Mouse (Mus musculus): ENCODE measurements at regions not wholly inside any gene's neighbourhood (a gene's known extent, or its start where the extent isn't known, plus 50 kb on each side); places are given as distances from the start of the nearest gene placed in this dataset.

- H3K4me3 ChIP-seq, result no peak overlapping the region
- WGBS, result 24% methylated on average over 17 of the region's 17 CpGs
- H3K4me1 ChIP-seq (replicated peaks), result peaks cover 77% of the 10 kb centered on the region
- no peak overlapping the region for H3K9ac ChIP-seq
- H3K27ac ChIP-seq, result no peak overlapping the region
- H3K36me3 ChIP-seq, result 0 out of 2 replicates have a peak, but pooled peaks cover 3% of the 10 kb centered on the region
- peaks cover 56% of the 10 kb centered on the region for H3K27me3 ChIP-seq
- H3K4me2 ChIP-seq, result peak overlapping the region; percentile 26
- H3K9me3 ChIP-seq, result no peaks in the 10 kb centered on the region
- no peak for ATAC-seq (ENCODE audit: low FRiP score)
These were observed 69.3 kb upstream of the Nkd1 start for GRCm38 (mm10) chr8:88451658-88452500.

- Histone ChIP-seq H3K27me3 (peaks cover 56% of the 10 kb centered on the region), H3K27ac (no peak overlapping the region), H3K4me1 (replicated peaks) (peaks cover 71% of the 10 kb centered on the region), H3K4me3 (no peak overlapping the region), H3K4me2 (no peak overlapping the region), H3K9me3 (no peaks in the 10 kb centered on the region), H3K36me3 (0 out of 2 replicates have a peak, but pooled peaks cover 3% of the 10 kb centered on the region), H3K9ac (no peak overlapping the region)
- WGBS, result 76% methylated on average over 6 of the region's 6 CpGs
- no peak for ATAC-seq (ENCODE audit: low FRiP score)
These were observed 68.7 kb upstream of the Nkd1 start for GRCm38 (mm10) chr8:88452501-88452847.

GRCm38 (mm10) chr8:88454048-88454696, 67.0 kb upstream of the Nkd1 start:
- peak; percentile 76 for ATAC-seq (ENCODE audit: low FRiP score)
- peak overlapping the region; percentile 84 for H3K9ac ChIP-seq
- peaks cover 54% of the 10 kb centered on the region for H3K27me3 ChIP-seq
- 0 out of 2 replicates have a peak, but pooled peaks cover 3% of the 10 kb centered on the region for H3K36me3 ChIP-seq
- peak overlapping the region; percentile 73 for H3K27ac ChIP-seq
- no peaks in the 10 kb centered on the region for H3K9me3 ChIP-seq
- under 1% methylated on average over 73 of the region's 75 CpGs for WGBS
- H3K4me2 ChIP-seq, result peak overlapping the region; percentile 92
- peaks cover 55% of the 10 kb centered on the region for H3K4me1 ChIP-seq (replicated peaks)
- peak overlapping the region; percentile 57 for H3K4me3 ChIP-seq

GRCm38 (mm10) chr8:88454906-88455305, 66.2 kb upstream of the Nkd1 start:
- H3K4me2 ChIP-seq, result peak overlapping the region; percentile 92
- H3K27me3 ChIP-seq, result peaks cover 46% of the 10 kb centered on the region
- 0 out of 2 replicates have a peak, but pooled peaks cover 3% of the 10 kb centered on the region for H3K36me3 ChIP-seq
- 6% methylated on average over 4 of the region's 4 CpGs for WGBS
- peak overlapping the region; percentile 57 for H3K4me3 ChIP-seq
- H3K4me1 ChIP-seq (replicated peaks), result peaks cover 48% of the 10 kb centered on the region
- peak overlapping the region; percentile 73 for H3K27ac ChIP-seq
- H3K9me3 ChIP-seq, result peaks cover 6% of the 10 kb centered on the region; the same call in 1 of the 2 replicates
- peak overlapping the region; percentile 84; the same call in 1 of the 2 replicates for H3K9ac ChIP-seq
- no peak for ATAC-seq (ENCODE audit: low FRiP score)

GRCm38 (mm10) chr8:88455434-88456020, 65.6 kb upstream of the Nkd1 start:
- no peak for ATAC-seq (ENCODE audit: low FRiP score)
- H3K9ac ChIP-seq, result peak overlapping the region; percentile 66
- H3K4me3 ChIP-seq, result peak overlapping the region; percentile 23
- WGBS, result 8% methylated on average over 28 of the region's 28 CpGs
- peaks cover 40% of the 10 kb centered on the region for H3K27me3 ChIP-seq
- peak overlapping the region; percentile 92 for H3K4me2 ChIP-seq
- peaks cover 43% of the 10 kb centered on the region for H3K4me1 ChIP-seq (replicated peaks)
- 0 out of 2 replicates have a peak, but pooled peaks cover 3% of the 10 kb centered on the region for H3K36me3 ChIP-seq
- H3K9me3 ChIP-seq, result peaks cover 6% of the 10 kb centered on the region
- H3K27ac ChIP-seq, result peak overlapping the region; percentile 73; the same call in 1 of the 2 replicates

GRCm38 (mm10) chr8:88459197-88459596, 62.0 kb upstream of the Nkd1 start:
- no peak overlapping the region for H3K27ac ChIP-seq
- H3K4me1 ChIP-seq (replicated peaks), result peaks cover 15% of the 10 kb centered on the region
- H3K4me3 ChIP-seq, result no peak overlapping the region
- no peak overlapping the region for H3K9ac ChIP-seq
- H3K36me3 ChIP-seq, result 0 out of 2 replicates have a peak, but pooled peaks cover 3% of the 10 kb centered on the region
- no peak for ATAC-seq (ENCODE audit: low FRiP score)
- no peak overlapping the region for H3K4me2 ChIP-seq
- WGBS, result 84% methylated on average over 2 of the region's 2 CpGs
- peaks cover 12% of the 10 kb centered on the region for H3K9me3 ChIP-seq
- peaks cover 9% of the 10 kb centered on the region for H3K27me3 ChIP-seq

- Histone ChIP-seq H3K4me2 (no peak overlapping the region), H3K4me3 (no peak overlapping the region), H3K27ac (no peak overlapping the region), H3K4me1 (replicated peaks) (no peaks in the 10 kb centered on the region), H3K9ac (no peak overlapping the region), H3K36me3 (no peaks in the 10 kb centered on the region), H3K27me3 (no peaks in the 10 kb centered on the region), H3K9me3 (no peaks in the 10 kb centered on the region)
- ATAC-seq (ENCODE audit: low FRiP score), result no peak
- WGBS, result 66% methylated on average over 3 of the region's 3 CpGs
These were observed 53.4 kb upstream of the Nkd1 start for GRCm38 (mm10) chr8:88467756-88468155.

- H3K4me2 ChIP-seq, result no peak overlapping the region
- H3K27me3 ChIP-seq, result no peaks in the 10 kb centered on the region
- no peak overlapping the region for H3K4me3 ChIP-seq
- ATAC-seq (ENCODE audit: low FRiP score), result no peak
- no peak overlapping the region for H3K9ac ChIP-seq
- H3K36me3 ChIP-seq, result no peaks in the 10 kb centered on the region
- WGBS, result 50% methylated on average over 8 of the region's 8 CpGs
- no peak overlapping the region for H3K27ac ChIP-seq
- H3K9me3 ChIP-seq, result no peaks in the 10 kb centered on the region
- no peaks in the 10 kb centered on the region for H3K4me1 ChIP-seq (replicated peaks)
These were observed 50.2 kb upstream of the Nkd1 start for GRCm38 (mm10) chr8:88470931-88471455.

All from hindbrain, embryonic 13.5 days (tissue).